Mouse (Mus musculus): ENCODE measurements around the gene Olfr412.

The Olfr412 gene

GRCm38 (mm10) chr11:74412462-74412861 is 50.6 kb downstream of the Olfr412 start:
- in situ Hi-C loops (cut with MboI; ENCODE audit: low sequenced_read_pairs): no loop called here

- in situ Hi-C loops (cut with MboI; ENCODE audit: low sequenced_read_pairs): no loop called here
These were observed 51.6 kb downstream of the Olfr412 start for GRCm38 (mm10) chr11:74413449-74413972.

- in situ Hi-C loops (cut with MboI; ENCODE audit: low sequenced_read_pairs): no loop called here
These were observed 52.2 kb downstream of the Olfr412 start for GRCm38 (mm10) chr11:74414112-74414511.

- in situ Hi-C loops (cut with MboI; ENCODE audit: low sequenced_read_pairs): no loop called here
These were observed 53.9 kb downstream of the Olfr412 start for GRCm38 (mm10) chr11:74415736-74416135.
